Mouse (Mus musculus): ENCODE measurements around the gene 3110018I06Rik.

- no peak for TF ChIP-seq TAL1 (IDR thresholded peaks at IDR 0.05; ENCODE audit: low read length)
- TF ChIP-seq GATA1 (IDR thresholded peaks at IDR 0.05; ENCODE audit: low read length): no peak
Observed at GRCm38 (mm10) chr12:107476441-107477291, 11.8 kb upstream of the 3110018I06Rik start.

All from erythroblast, embryonic 14.5 days (primary cell).